Mouse (Mus musculus): ENCODE results near the gene Casp9. TPM values are rescaled to one million over a fixed set of nuclear protein-coding genes. Genes with fewer than 3 reads are reported as not detected.

Casp9 gene
- total and polyA plus RNA-seq, 2 experiments from 2014 or later: 14.7 to 17.7 TPM

DNA sequence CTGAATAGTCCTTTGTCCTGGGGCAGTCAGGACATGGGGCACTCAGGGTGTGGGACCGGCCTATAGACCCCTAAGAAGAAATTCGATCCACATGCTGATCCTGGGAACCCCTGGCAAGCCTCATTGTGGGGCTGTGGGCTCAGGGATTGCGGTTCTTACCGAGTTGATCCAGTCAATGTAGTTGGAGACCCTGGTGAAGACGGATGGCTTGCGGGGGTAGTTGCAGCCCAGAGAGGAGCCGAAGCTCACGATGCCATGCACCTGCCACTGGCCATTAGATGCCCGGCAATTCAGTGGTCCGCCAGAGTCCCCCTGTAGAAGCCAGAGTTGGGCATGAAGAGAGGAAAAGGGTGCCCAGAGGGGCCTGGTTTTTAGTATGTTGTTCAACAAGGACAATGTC, 24.3 kb downstream of the Casp9 start:
- DNase-seq: no peak
- 52% methylated on average over 10 of the region's 10 CpGs for WGBS
- Histone ChIP-seq H3K4me1 (ENCODE audit: insufficient read depth) (no peaks in the 10 kb centered on the region), H3K9ac (no peak overlapping the region), H3K36me3 (ENCODE audit: insufficient read depth) (peaks cover 24% of the 10 kb centered on the region), H3K9me3 (ENCODE audit: low read length) (no peaks in the 10 kb centered on the region), H3K4me3 (ENCODE audit: low read depth, low read length) (no peak overlapping the region), H3K4me2 (ENCODE audit: low read depth) (no peak overlapping the region), H3K27me3 (ENCODE audit: insufficient read depth, low read length) (no peaks in the 10 kb centered on the region), H3K27ac (ENCODE audit: low read depth, low read length) (no peak overlapping the region)
- no peak for TF ChIP-seq CTCF (IDR thresholded peaks at IDR 0.05; ENCODE audit: low read depth)
- ATAC-seq: no peak

DNA sequence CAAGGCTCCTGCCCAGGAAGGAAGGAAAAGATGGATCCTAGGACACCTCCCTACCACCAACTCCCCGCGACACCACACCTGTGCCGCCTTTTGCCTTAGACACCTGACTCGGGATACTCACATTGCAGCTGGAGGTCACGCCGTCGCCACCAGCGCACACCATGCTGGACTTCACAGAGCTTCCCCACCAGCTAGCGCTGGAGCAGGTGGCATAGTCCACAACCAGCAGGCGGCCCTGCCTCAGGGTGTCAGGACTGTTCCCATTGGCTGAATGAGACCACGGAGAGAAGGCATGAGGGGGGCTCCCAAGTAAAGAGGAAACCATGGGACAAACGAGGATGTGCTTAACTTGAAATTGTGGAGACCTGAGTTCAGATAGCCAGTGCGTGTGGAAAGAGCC, 25.4 kb downstream of the Casp9 start:
- no peaks in the 10 kb centered on the region for H3K9me3 ChIP-seq (ENCODE audit: low read length)

DNA sequence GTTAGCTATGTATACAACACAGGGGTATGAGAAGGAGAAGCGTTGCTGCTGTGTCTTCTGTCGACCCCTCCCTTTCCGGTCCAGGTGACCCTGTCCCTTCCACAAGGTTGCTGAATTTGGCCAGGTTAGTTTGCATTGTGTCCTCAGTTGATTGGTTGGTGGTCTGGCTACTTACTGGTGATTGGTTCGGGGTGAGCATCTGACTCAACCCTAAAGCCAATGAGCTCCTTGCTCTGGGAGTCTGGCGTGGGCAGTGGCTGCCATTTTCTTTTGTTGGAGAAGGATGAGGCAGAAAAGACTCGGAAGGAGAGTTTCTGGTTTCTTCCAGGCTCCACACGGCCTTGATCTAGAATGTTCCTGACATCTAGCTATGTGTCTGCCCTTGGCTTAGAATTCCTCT, 25.9 kb downstream of the Casp9 start:
- DNase-seq: no peak
- H3K9me3 ChIP-seq (ENCODE audit: low read length): no peaks in the 10 kb centered on the region
- peaks cover 10% of the 10 kb centered on the region; the same call in 1 of the 2 replicates for H3K36me3 ChIP-seq (ENCODE audit: insufficient read depth)
- no peak overlapping the region for H3K4me3 ChIP-seq (ENCODE audit: low read depth, low read length)
- 94% methylated on average over 7 of the region's 7 CpGs for WGBS
- no peaks in the 10 kb centered on the region for H3K27me3 ChIP-seq (ENCODE audit: insufficient read depth, low read length)
- no peak overlapping the region for H3K27ac ChIP-seq (ENCODE audit: low read depth, low read length)
- no peaks in the 10 kb centered on the region for H3K4me1 ChIP-seq (ENCODE audit: insufficient read depth)
- H3K9ac ChIP-seq: no peak overlapping the region
- no peak for ATAC-seq
- no peak overlapping the region for H3K4me2 ChIP-seq (ENCODE audit: low read depth)
- TF ChIP-seq CTCF (IDR thresholded peaks at IDR 0.05; ENCODE audit: low read depth): no peak

More for the DNA sequence above, 25.4 kb downstream of the Casp9 start:
- Histone ChIP-seq H3K27ac (ENCODE audit: low read depth, low read length) (no peak overlapping the region), H3K36me3 (ENCODE audit: insufficient read depth) (peaks cover 14% of the 10 kb centered on the region; the same call in 1 of the 2 replicates), H3K4me2 (ENCODE audit: low read depth) (no peak overlapping the region), H3K4me1 (ENCODE audit: insufficient read depth) (no peaks in the 10 kb centered on the region), H3K4me3 (ENCODE audit: low read depth, low read length) (no peak overlapping the region), H3K27me3 (ENCODE audit: insufficient read depth, low read length) (no peaks in the 10 kb centered on the region), H3K9ac (no peak overlapping the region)
- TF ChIP-seq CTCF (IDR thresholded peaks at IDR 0.05; ENCODE audit: low read depth): no peak
- DNase-seq (no peak), ATAC-seq (no peak)
- WGBS: 94% methylated on average over 13 of the region's 13 CpGs

DNA sequence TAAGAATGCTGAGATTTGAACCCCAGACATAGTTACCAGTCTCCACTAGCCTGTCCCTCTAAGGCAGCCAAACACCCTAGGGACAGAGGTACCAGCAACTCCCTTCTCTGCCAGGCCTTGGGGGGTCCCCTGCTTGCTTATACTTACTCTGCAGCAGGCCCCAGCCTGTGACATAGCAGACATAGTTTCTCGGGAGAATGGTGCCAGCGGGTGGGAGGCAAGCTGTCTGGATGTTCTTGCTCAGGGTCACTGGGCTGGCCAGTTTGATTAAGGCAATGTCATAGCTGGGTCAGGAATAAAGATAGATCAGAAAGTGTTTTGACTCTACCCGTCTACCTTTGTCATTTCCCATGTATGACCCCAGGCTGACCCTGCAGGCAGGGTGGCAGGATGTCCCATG, 27.8 kb downstream of the Casp9 start:
- Histone ChIP-seq H3K36me3 (ENCODE audit: insufficient read depth) (no peaks in the 10 kb centered on the region; the same call in 1 of the 2 replicates), H3K4me3 (ENCODE audit: low read depth, low read length) (no peak overlapping the region), H3K4me1 (ENCODE audit: insufficient read depth) (no peaks in the 10 kb centered on the region), H3K27me3 (ENCODE audit: insufficient read depth, low read length) (no peaks in the 10 kb centered on the region), H3K27ac (ENCODE audit: low read depth, low read length) (no peak overlapping the region), H3K4me2 (ENCODE audit: low read depth) (no peak overlapping the region), H3K9me3 (ENCODE audit: low read length) (no peaks in the 10 kb centered on the region), H3K9ac (no peak overlapping the region)
- 82% methylated on average over 3 of the region's 3 CpGs for WGBS
- ATAC-seq: no peak
- DNase-seq: no peak
- TF ChIP-seq CTCF (IDR thresholded peaks at IDR 0.05; ENCODE audit: low read depth): no peak

DNA sequence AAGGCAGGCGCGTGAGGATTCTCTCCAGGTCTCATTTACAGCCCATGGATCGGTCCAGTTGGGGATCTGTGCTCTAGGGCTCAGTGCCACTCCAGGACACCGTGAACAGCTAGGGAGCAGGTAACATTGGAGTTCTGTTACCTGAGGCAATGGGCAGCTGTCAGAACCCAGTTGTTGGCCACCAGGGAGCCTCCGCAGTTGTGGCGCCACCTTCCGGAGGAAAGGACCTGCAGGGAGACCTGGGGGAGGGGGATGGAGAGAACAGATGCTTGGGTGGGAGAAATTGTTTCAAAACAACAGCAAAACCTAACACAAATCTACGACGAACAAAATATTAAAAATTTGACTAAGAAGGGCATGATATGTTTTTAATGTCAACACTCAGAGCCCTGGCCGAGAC, 28.7 kb downstream of the Casp9 start:
- H3K4me2 ChIP-seq (ENCODE audit: low read depth): no peak overlapping the region
- no peaks in the 10 kb centered on the region for H3K9me3 ChIP-seq (ENCODE audit: low read length)
- peak; percentile 30; the same call in 1 of the 2 replicates for TF ChIP-seq CTCF (IDR thresholded peaks at IDR 0.05; ENCODE audit: low read depth)
- 82% methylated on average over 10 of the region's 10 CpGs for WGBS
- no peaks in the 10 kb centered on the region for H3K27me3 ChIP-seq (ENCODE audit: insufficient read depth, low read length)
- no peaks in the 10 kb centered on the region for H3K4me1 ChIP-seq (ENCODE audit: insufficient read depth)
- H3K27ac ChIP-seq (ENCODE audit: low read depth, low read length): no peak overlapping the region
- no peak overlapping the region for H3K4me3 ChIP-seq (ENCODE audit: low read depth, low read length)
- no peak overlapping the region for H3K9ac ChIP-seq
- ATAC-seq: no peak
- DNase-seq: no peak
- no peaks in the 10 kb centered on the region for H3K36me3 ChIP-seq (ENCODE audit: insufficient read depth)

DNA sequence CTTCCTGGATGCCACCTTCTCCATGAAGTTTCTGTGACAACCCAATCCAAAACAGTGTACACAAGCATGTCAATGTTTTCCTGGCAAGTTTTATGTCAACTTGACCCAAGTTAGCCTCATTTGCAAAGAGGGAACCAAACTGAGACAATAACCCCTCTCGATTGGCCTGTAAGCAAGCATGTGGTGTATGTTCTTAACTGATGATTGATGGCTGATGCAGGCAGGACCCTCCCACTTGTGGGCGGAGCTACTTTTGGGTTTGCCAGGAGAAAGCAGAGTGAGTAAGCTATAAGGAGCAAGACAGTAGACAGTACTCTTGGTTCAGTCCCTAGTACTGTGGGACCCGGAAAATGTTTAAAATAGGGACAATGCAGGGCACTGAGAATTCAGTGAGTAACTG, 29.6 kb downstream of the Casp9 start:
- H3K4me3 ChIP-seq (ENCODE audit: low read depth, low read length): no peak overlapping the region
- no peak overlapping the region for H3K27ac ChIP-seq (ENCODE audit: low read depth, low read length)
- TF ChIP-seq CTCF (IDR thresholded peaks at IDR 0.05; ENCODE audit: low read depth): no peak
- no peaks in the 10 kb centered on the region for H3K36me3 ChIP-seq (ENCODE audit: insufficient read depth)
- ATAC-seq (peak; percentile 50; the same call in 1 of the 2 replicates), DNase-seq (no peak)
- no peak overlapping the region for H3K9ac ChIP-seq
- H3K4me2 ChIP-seq (ENCODE audit: low read depth): no peak overlapping the region
- WGBS: 70% methylated on average over 3 of the region's 3 CpGs
- H3K4me1 ChIP-seq (ENCODE audit: insufficient read depth): no peaks in the 10 kb centered on the region
- H3K27me3 ChIP-seq (ENCODE audit: insufficient read depth, low read length): no peaks in the 10 kb centered on the region
- no peaks in the 10 kb centered on the region for H3K9me3 ChIP-seq (ENCODE audit: low read length)

DNA sequence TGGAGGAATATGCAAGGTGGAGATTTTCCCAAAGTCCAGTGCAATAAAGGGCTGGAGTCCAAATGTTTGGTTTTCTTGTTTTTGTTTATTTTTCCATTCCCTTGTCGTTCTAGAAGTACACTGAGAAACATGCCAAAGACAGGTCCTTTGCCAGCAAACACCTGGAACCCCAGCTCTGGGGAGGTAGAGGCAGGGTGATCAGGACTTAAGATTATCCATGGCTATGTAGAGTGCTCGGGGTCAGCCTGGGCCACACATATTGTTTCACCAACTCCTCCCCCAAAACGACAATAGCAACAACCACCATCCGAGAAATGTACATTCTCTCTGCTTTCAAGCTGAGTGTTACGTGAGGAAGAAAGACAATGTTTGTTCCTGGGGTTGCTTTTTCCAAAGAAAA, 32.6 kb downstream of the Casp9 start, which contains the start of gene Cela2a:
Gene Cela2a (minus strand): TSS at position 101 of the 400 bp plus-strand sequence.
- Histone ChIP-seq H3K36me3 (ENCODE audit: insufficient read depth) (no peaks in the 10 kb centered on the region), H3K4me3 (ENCODE audit: low read depth, low read length) (no peak within 1 kb of the TSS), H3K27ac (ENCODE audit: low read depth, low read length) (no peak within 1 kb of the TSS), H3K4me2 (ENCODE audit: low read depth) (no peak within 1 kb of the TSS), H3K27me3 (ENCODE audit: insufficient read depth, low read length) (no peaks in the 10 kb centered on the region), H3K9me3 (ENCODE audit: low read length) (no peaks in the 10 kb centered on the region), H3K9ac (no peak within 1 kb of the TSS), H3K4me1 (ENCODE audit: insufficient read depth) (no peaks in the 10 kb centered on the region)
- DNase-seq: no peak
- WGBS: 62% methylated on average over 5 of the region's 5 CpGs
- TF ChIP-seq CTCF (IDR thresholded peaks at IDR 0.05; ENCODE audit: low read depth): no peak
- no peak for ATAC-seq
